Mouse (Mus musculus): ENCODE measurements around the gene Camta1.

DNA sequence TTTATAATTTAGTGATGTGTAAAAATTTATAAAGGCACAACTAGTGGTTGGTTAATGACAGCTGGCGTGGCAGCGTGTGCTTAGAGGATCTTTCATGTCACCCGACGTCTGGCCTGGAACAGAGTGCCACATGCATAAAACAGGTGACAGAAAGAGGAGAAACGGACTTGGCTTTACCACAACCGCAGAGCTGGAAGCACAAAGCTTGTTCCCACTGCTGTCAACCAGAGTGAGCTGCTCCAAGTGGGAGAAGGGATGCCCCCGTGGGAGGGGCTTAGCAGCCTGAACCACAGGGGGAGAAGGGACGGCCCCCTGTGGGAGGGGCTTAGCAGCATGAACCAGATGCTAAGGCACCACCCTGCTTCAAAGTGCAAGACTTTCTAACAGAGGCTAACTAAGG is 452.9 kb downstream of the Camta1 start:
- TF ChIP-seq CTCF (IDR thresholded peaks at IDR 0.05; ENCODE audit: low read depth, low read length), result no peak
- TF ChIP-seq POLR2A (IDR thresholded peaks at IDR 0.05; ENCODE audit: extremely low read depth, insufficient read depth, low read length), result no peak

All from liver, adult 2 months (tissue).